Mouse (Mus musculus): ENCODE results near the gene Uckl1.

Uckl1 gene

GRCm38 (mm10) chr2:181584411-181584942 lies at the start of gene Uckl1:
TSS of gene Uckl1 (minus strand) at chr2:181584892.
- DNase-seq (ENCODE audit: extremely low spot score), result no peak

DNA sequence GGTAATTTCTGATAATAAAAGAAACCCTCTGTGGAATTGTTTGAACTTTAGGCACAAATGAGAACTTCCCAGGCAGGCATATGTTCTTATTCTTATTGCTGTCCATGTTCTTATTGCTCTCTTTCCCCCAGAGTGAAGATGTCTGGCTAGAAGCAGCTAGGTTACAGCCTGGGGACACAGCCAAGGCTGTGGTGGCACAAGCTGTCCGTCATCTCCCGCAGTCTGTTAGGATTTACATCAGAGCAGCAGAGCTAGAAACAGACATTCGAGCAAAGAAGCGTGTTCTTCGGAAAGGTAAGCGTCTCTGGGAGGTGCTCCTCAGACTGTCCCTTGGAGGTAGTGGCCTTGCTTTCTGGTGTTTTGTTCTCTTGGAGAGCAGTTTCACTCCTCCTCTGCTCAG lies 47.9 kb upstream of the Uckl1 start:
- DNase-seq (ENCODE audit: extremely low spot score), result no peak

GRCm38 (mm10) chr2:181628471-181628870 lies 43.8 kb upstream of the Uckl1 start:
- DNase-seq (ENCODE audit: extremely low spot score), result no peak

DNA sequence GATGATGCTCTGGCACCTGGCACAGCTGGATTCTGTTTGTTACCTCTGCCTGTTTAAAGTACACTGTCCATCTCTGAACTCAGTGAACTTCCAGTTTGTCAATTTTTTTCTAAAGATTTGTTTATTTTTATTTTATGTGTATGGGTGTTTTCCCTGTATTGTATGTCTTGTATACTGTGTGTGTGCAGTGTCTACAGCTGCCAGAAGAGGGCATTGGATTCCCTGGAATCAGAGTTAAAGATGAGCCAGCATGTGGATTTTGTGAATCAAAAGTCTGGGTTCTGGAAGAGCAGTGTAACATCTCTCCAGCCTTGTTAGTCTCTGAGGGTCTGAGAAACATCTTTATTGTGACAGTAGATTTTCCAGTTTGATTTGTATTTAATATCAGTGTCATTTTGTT lies 38.7 kb upstream of the Uckl1 start:
- DNase-seq (ENCODE audit: extremely low spot score), result no peak

DNA sequence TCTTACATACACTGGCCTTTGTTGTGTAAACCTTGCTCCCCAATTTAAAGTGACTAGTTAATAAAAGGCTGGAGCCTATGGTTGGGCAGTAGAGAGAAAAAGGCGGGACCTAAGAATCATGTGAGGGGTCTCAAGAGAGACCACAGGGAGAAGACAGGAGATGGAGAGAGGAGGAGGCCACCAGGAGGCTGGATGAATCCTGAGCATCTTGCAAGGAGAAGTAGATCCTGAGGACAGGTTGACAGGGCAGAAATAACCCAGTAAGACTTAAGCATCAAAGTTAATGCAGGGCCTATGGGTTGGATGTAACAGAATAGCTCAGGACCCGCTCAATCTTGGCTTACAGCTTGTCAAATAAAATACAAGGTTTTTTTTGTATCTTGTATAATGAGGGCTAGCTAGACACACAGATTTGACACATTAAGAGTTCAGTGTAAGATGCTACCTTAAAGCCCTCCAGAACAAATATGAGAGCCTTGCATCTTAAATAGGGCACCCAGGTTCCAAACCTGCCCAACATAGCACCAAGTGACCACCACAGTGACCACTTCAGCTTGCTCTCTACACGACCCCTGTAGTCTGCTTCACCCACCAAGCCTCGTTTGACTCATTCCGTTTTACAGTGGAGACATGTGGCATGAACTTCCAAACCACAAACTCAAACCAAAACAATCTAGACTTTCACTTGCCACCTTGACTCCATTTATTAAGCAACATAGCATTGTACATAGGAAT lies 34.2 kb upstream of the Uckl1 start:
- no peak for DNase-seq (ENCODE audit: extremely low spot score)

DNA sequence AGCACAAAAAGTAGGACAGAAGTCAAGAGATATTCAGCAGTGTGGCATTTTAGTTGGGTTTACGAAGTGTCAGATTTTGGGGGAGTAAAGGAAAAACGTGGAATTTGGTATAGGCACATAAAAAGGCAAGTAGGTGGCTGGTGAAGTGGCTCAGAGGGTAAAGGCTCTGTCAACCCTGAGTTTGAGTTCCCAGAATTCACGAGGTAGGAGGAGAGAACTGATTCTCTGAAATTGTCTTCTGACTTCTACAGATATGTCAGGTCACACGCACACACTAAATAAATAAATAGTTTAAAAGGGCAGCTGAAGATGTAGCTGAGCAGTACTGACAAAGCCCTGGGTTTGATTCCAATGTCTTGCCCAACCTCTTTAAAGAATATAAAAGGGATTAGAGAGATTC lies 17.7 kb upstream of the Uckl1 start:
- DNase-seq (ENCODE audit: extremely low spot score), result no peak

DNA sequence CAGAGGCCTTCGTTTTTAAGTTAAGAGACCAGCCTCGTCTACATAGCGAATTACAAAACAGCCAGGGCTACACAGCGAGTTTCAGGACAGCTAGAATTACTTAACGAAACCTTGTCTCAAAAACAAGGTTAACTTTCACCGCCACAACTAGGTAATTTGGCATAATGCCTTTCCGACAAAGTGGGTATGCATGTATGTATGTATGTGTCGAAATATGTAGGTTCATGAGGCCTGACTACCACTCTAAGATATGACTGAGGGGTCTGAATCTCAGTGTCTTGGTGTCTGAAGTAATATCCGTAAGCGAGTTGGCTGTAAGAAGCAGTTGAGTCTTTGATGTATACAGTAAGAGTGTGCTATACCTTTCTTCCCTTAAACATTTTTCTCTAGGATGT lies 17.1 kb upstream of the Uckl1 start:
- no peak for DNase-seq (ENCODE audit: extremely low spot score)

DNA sequence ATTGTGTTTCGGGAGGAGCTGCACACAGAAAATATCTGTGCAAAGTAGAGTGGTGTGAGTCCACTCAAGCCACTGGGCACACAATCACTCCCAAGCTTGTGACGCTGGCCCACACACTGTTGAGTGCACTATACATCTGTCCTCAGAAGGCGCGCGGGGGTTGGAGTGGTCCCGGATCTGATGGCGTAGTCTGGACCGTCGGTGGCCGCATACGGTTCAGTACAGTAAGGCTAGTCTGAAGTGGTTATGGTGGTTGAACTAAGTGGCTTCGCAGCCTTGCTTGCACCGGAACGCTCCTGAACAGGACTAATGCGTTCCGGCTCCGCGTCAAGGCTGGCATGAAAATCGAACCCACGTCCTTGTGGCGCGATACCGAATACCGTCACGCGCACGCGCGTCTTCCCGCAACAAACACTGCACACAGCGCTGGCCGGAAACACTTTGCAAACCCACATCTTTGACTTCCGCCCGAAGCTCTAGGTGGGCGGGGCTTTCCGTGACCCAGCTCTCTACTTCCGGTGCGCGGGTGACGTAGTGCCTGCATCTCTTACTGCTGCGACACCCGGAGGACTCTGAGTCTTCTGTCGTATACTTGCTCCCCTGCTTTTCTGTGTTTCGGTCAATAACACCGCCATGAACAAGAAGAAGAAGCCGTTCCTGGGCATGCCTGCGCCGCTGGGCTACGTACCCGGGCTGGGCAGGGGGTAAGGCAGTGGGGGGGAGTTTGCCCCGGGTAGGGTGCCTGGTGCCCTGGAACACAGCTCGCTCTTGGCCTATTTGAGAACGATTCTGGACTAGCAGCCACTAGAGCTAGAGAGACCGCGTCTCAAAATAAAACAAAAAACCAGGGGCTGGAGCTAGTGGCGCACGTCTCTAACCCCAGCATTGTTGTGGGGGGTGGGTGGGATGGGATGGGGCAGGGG lies 16.4 kb upstream of the Uckl1 start:
- peak; percentile 96 for DNase-seq (ENCODE audit: extremely low spot score)

DNA sequence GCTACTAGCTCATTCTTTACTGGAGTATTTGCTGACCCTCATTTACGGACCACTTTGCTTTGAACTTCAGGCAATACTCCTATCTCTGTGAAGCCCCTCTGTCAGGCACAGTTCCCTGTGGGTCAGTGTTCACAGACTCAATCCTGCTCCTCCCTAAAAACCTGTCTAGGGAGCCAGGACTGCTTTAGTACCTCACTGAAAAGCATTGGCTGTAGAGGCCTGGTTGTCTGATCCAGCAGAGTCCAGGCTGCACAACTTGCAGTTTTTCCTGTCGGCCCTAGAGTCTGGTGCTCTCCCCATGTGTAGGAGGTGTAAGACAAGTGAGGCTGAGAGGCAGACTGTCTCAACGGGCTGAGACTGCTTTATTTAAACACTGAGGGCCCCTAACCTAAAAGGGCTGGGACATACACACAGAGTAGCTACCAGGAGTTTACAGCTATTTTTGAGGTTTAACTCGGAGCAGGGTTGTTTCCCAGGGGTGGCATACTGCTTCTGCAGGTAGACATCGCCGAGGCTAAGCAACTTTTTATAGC lies 15.6 kb upstream of the Uckl1 start:
- no peak for DNase-seq (ENCODE audit: extremely low spot score)

- peak; percentile 53 for DNase-seq (ENCODE audit: extremely low spot score)
Observed at GRCm38 (mm10) chr2:181598454-181599351, 14.0 kb upstream of the Uckl1 start, which contains the start of gene Samd10. TSS of gene Samd10 (minus strand) at chr2:181599212.

- no peak for DNase-seq (ENCODE audit: extremely low spot score)
Observed at GRCm38 (mm10) chr2:181597378-181598061, 12.8 kb upstream of the Uckl1 start.

- DNase-seq (ENCODE audit: extremely low spot score), result no peak
Observed at GRCm38 (mm10) chr2:181596221-181596960, 11.7 kb upstream of the Uckl1 start.

DNA sequence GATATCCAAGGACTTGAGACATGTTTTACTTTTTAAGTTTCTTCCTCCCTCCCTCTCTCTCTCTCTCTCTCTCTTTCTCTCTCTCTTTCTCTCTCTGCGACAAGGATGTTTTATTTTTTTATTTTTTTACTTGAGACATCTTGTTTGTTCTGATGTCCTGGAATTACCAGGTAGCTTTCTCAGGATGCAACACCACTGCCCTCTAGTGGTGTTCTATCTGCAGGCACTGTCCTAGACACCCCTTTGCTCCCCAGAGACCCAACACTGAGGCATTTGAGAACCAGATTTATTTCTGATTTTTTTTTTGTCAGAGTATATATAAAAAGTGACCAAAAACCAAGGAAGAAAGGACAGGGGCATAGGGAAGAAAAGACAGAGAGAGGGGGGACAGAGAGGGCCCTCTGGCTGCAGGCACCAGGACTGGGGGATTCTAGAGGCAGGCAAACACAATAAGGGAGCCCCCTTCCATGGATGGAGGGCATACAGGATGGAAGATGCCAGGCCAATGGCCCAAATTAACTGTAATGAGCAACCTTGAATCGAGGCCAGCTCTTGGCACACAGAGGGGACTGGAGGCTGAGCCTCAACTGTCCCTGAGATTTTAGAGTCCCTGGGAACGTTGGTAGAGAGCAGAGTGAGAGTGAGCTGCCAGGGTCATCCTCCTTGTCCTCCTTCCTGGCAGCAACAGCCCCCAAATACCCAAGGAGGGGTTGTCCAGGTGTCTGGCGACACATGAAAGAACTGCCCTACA lies 10.4 kb upstream of the Uckl1 start:
- no peak for DNase-seq (ENCODE audit: extremely low spot score)

DNA sequence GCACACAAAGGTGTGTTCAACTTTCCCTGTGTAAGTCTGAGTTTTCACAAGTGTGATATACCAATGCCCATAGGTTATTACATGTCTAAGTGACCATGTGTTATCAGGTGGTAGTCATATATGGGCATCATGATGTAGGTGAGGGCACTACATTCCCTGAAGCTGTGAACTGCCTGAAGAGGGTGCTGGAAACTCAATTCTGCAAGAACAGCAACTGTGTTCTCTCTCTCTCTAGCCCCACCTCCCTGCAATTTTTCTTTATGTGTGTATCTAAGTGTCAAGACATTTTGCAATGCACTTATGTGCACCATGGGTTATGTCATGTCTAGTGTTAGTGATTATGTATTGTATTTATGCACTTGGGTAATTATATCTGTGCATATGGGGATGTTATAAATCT lies 9.2 kb upstream of the Uckl1 start:
- DNase-seq (ENCODE audit: extremely low spot score), result no peak

GRCm38 (mm10) chr2:181593042-181593421 lies 8.3 kb upstream of the Uckl1 start:
- no peak for DNase-seq (ENCODE audit: extremely low spot score)

DNA sequence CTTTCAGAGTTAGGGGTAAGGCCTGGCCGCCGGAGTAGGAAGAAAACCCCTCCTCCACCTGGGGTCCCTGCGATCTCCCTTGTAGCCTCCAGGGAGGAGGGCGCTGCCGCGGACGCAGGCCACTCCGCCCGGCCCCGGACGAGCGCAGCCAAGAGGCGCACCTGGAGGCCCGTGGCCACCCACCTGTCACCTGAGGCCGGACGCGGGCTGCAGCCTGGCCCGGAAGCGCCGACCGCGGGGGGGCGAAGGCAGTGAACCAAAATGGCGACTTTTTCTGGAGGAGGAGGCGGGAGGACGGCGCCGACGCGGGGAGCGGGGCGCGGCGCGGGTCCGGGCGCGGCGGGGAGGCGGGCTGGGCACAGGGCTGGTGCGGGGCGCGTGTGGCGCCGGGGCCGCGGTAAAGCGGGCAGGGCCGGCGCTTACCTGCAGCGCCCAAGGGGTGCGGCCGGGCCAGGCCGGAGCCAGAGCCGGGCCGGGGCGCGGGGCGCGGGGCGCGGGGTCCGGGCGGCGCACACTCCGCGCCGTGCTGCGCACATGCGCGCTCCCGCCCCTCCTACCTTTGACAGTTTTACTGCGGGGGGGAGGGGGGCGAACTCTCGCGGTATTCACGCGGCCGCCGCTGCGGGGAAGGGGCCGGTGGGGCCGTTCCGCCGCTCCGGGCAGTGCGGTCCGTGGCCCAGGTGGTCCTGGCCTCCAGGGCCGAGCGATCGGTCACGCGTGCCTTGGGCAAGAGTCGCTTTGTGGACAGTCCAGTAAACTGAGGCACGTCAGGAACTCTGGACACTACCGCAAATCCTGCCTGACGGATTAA lies 7.7 kb upstream of the Uckl1 start, which contains the start of gene Zfp512b:
Gene Zfp512b, minus strand, starts transcription at position 573 of the 811 bp plus-strand sequence.
- DNase-seq (ENCODE audit: extremely low spot score), result peak; percentile 81

GRCm38 (mm10) chr2:181591528-181592085 lies 6.9 kb upstream of the Uckl1 start, which contains the start of gene Prpf6:
TSS of gene Prpf6 (plus strand) at chr2:181591868.
- no peak for DNase-seq (ENCODE audit: extremely low spot score)

DNA sequence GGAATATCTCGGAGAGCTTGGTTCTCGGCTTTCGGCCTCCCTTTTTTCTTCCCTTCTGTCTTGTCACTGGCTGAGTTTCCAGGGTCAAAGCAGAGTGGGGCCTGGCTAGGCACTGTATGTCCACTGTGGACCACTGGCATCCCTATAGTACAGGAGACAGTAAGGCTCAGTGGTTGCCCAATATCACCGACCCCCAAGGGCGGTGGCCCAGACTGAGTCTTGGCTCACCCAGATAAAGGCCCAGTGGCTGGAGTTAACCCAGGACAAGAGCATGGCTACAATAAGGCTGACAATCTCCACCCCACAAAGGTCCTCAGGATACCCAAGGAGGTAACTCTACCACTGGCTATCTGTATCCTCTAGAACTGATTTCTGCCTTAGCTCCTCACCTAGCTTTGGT lies 5.8 kb upstream of the Uckl1 start:
- DNase-seq (ENCODE audit: extremely low spot score), result no peak

All from embryo, embryonic 9.5 days (tissue).